Mouse (Mus musculus) heart, postnatal 25 days (tissue): ENCODE results near the gene Kdelr3. TPM values are rescaled to one million over a fixed set of nuclear protein-coding genes. Genes with fewer than 3 reads are reported as not detected.

Experiments used
- DNase-seq: peaks from one replicate; pipeline ENCODE4 v3.0.0; 2022; ENCODE audit warnings: low spot score
- intact Hi-C: fragments of 180-260 bp; cut with DNase I; formaldehyde crosslinking; loops from one replicate; pipeline ENCODE4 v1.15.1; 2025
- microRNA-seq: library from miRNA; unstranded; fragments of <30 nt; microRNA quantifications from one replicate; pipeline ENCODE4 v1.2.0, GENCODE M21; 2022
- total RNA-seq, 2 experiments: library from RNA; stranded (reverse); gene quantifications; 2 replicates each; pipeline ENCODE4 v1.2.3; 2021

The Kdelr3 gene
- total RNA-seq, 2 experiments from 2014 or later, result 7.6 to 8.2 TPM

GRCm38 (mm10) chr15:79552566-79552965 is 36.4 kb downstream of the Kdelr3 start:
- intact Hi-C loops, result no loop called here
- DNase-seq, result no peak

GRCm38 (mm10) chr15:79559649-79560048 is 43.4 kb downstream of the Kdelr3 start:
- no peak for DNase-seq
- intact Hi-C loops, result no loop called here

GRCm38 (mm10) chr15:79562417-79562816 is 46.2 kb downstream of the Kdelr3 start:
- intact Hi-C loops, result no loop called here
- DNase-seq, result no peak

GRCm38 (mm10) chr15:79575543-79576222 is 59.5 kb downstream of the Kdelr3 start:
- intact Hi-C loops, result no loop called here
- DNase-seq, result no peak

- intact Hi-C loops, result no loop called here
- no peak for DNase-seq
Measured at GRCm38 (mm10) chr15:79576947-79577346, 60.7 kb downstream of the Kdelr3 start.

Small RNA genes within 50 kb of the gene (microRNA-seq; reads per million reads assigned to microRNA genes)
- gene Gm44302, result not detected

Other genes with a start within 250 kb of the Kdelr3 start
- 1 to 10 TPM in 1 of 2 experiments, under 1 TPM in 1; 0.78 to 2.4 TPM for gene Baiap2l2, start 230.9 kb upstream of the Kdelr3 start, total RNA-seq
- 1 to 10 TPM; 9.6 to 9.9 TPM for gene Pla2g6, start 188.0 kb upstream of the Kdelr3 start, total RNA-seq
- gene Maff, start 169.8 kb upstream of the Kdelr3 start, total RNA-seq, result 1 to 10 TPM; 8.1 to 8.3 TPM
- gene Tmem184b, start 112.8 kb upstream of the Kdelr3 start, total RNA-seq, result 10 to 100 TPM; 43.0 to 46.7 TPM
- 10 to 100 TPM; 48.4 to 54.0 TPM for gene Csnk1e, start 60.8 kb upstream of the Kdelr3 start, total RNA-seq
- gene Kcnj4, start 11.2 kb upstream of the Kdelr3 start, total RNA-seq, result not detected
- gene Ddx17, start 30.3 kb downstream of the Kdelr3 start, total RNA-seq, result 100 to 1,000 TPM in 1 of 2 experiments, 10 to 100 TPM in 1; 96.7 to 105 TPM
- under 1 TPM in 1 of 2 experiments, not detected in 1; 0.10 TPM for gene Dmc1, start 88.7 kb downstream of the Kdelr3 start, total RNA-seq
- gene Fam227a, start 142.5 kb downstream of the Kdelr3 start, total RNA-seq, result 1 to 10 TPM in 1 of 2 experiments, under 1 TPM in 1; 0.84 to 1.3 TPM
- gene Cby1, start 142.8 kb downstream of the Kdelr3 start, total RNA-seq, result 10 to 100 TPM; 22.9 to 25.9 TPM
- gene Tomm22, start 154.4 kb downstream of the Kdelr3 start, total RNA-seq, result 100 to 1,000 TPM; 120 to 122 TPM
- gene Josd1, start 171.5 kb downstream of the Kdelr3 start, total RNA-seq, result 10 to 100 TPM; 23.6 to 26.4 TPM
- gene Gtpbp1, start 174.4 kb downstream of the Kdelr3 start, total RNA-seq, result 10 to 100 TPM; 27.2 to 31.8 TPM
- gene Sun2, start 226.1 kb downstream of the Kdelr3 start, total RNA-seq, result 10 to 100 TPM; 79.3 to 80.7 TPM